In the genomic region with DNA sequence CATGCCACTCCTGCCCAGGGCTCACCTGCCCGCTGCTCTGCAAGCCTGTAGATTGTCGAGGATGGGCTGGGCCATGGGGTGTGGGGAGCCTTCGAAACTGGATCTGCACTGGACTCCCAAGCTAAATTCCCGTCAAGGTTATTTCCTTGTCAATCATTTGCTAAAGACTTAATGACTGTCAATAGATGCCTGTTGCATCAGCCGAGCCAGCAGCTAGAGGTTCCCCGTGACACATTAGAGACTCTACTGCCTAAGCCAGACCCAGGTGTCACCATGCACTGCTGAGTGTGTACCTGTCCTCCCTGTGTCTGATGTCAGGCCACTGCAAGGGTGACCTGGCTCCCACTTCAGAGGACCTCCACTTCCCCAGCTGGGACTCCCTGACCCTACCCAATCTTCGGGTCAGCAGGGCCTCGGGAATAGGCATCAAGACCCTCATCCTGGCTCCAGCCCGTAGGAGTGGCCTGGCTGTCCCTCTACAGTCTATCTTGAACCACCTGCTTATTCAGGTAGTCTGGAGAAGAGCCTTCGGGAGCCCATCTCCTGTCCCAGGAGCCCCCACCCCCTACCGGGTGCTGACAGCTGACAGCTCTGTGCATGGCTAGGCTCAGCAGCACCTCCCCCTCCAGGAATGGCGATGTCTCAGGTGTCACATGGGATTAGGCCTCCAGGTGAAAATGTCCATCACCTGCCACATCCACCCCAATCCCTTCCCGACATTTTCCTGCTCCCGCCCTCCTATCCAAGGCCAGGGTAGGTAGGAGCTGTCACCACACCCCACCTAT, we compare ENCODE assay signal across 9 mouse cellular contexts. TPM values are rescaled to one million over a fixed set of nuclear protein-coding genes. Genes with fewer than 3 reads are reported as not detected.
DNase-seq lines count a peak whose midpoint lies in the region; ATAC-seq lines count a peak whose summit lies in the region.
"Had no signal": no experiment of that assay in that cellular context is flagged by ENCODE, and none has a peak within 500 bp of the region (broad histone marks: within the 10 kb centered on the region; RNA-seq: fewer than 3 reads in every experiment).

No protein-coding gene starts in this region.

- H3K4me3 ChIP-seq in hindbrain, embryonic 10.5 days: 0 out of 2 replicates have a peak overlapping the region, but pooled peaks have one; percentile 21
- no peak overlapping the region for H3K4me3 ChIP-seq in hindbrain, embryonic 11.5 days (ENCODE audit: low read depth, low read length)
- H3K4me3 ChIP-seq in hindbrain, embryonic 13.5 days: no peak overlapping the region
- no peak overlapping the region for H3K4me3 ChIP-seq in neural tube, embryonic 15.5 days (replicated peaks)

- H3K4me1 ChIP-seq in hindbrain, embryonic 10.5 days (replicated peaks): peaks cover 100% of the 10 kb centered on the region
- peaks cover 35% of the 10 kb centered on the region for H3K4me1 ChIP-seq in hindbrain, embryonic 11.5 days (replicated peaks; ENCODE audit: control insufficient read depth, insufficient read depth, low read length)
- peaks cover 95% of the 10 kb centered on the region for H3K4me1 ChIP-seq in hindbrain, embryonic 13.5 days (replicated peaks)
- H3K4me1 ChIP-seq in neural tube, embryonic 15.5 days: peaks cover 91% of the 10 kb centered on the region

- H3K4me2 ChIP-seq in hindbrain, embryonic 11.5 days (replicated peaks; ENCODE audit: low read depth, low read length): no peak overlapping the region
- 0 out of 2 replicates have a peak overlapping the region, but pooled peaks have one; percentile 9 for H3K4me2 ChIP-seq in hindbrain, embryonic 13.5 days
- no peak overlapping the region for H3K4me2 ChIP-seq in neural tube, embryonic 15.5 days

- ATAC-seq in hindbrain, embryonic 11.5 days (ENCODE audit: low FRiP score): no peak
- no peak for ATAC-seq in hindbrain, embryonic 13.5 days (ENCODE audit: low FRiP score)
- ATAC-seq in neural tube, embryonic 15.5 days (ENCODE audit: low FRiP score): no peak

- no peak for DNase-seq in hindbrain, embryonic 10.5 days (ENCODE audit: low spot score)
- DNase-seq in hindbrain, embryonic 11.5 days (ENCODE audit: low spot score): no peak
- peak; percentile 53 to 72 for DNase-seq in kidney, postnatal 4 days
- DNase-seq in layer of hippocampus, adult 9-10 months (ENCODE audit: low spot score): no peak
- no peak for DNase-seq in ovary, adult 18-20 months (ENCODE audit: low spot score)
- DNase-seq in thymus, postnatal 36 days: no peak
- DNase-seq: gastrocnemius, postnatal 25 days had no signal

- H3K9me3 ChIP-seq in hindbrain, embryonic 10.5 days: no peaks in the 10 kb centered on the region
- no peaks in the 10 kb centered on the region for H3K9me3 ChIP-seq in hindbrain, embryonic 11.5 days (ENCODE audit: control insufficient read depth, low read length)
- no peaks in the 10 kb centered on the region for H3K9me3 ChIP-seq in hindbrain, embryonic 13.5 days
- no peaks in the 10 kb centered on the region for H3K9me3 ChIP-seq in neural tube, embryonic 15.5 days (replicated peaks)

- no peak overlapping the region for H3K9ac ChIP-seq in hindbrain, embryonic 11.5 days (ENCODE audit: low read depth, low read length)
- H3K9ac ChIP-seq in hindbrain, embryonic 13.5 days: 0 out of 2 replicates have a peak overlapping the region, but pooled peaks have one; percentile 35
- no peak overlapping the region for H3K9ac ChIP-seq in neural tube, embryonic 15.5 days (replicated peaks)

- 29% methylated on average over 14 of the region's 14 CpGs for WGBS in hindbrain, embryonic 10.5 days
- WGBS in hindbrain, embryonic 11.5 days: 35% methylated on average over 14 of the region's 14 CpGs
- WGBS in hindbrain, embryonic 13.5 days: 31% methylated on average over 14 of the region's 14 CpGs
- 34% methylated on average over 14 of the region's 14 CpGs for WGBS in neural tube, embryonic 15.5 days

- H3K36me3 ChIP-seq in hindbrain, embryonic 10.5 days: no peaks in the 10 kb centered on the region
- H3K36me3 ChIP-seq in hindbrain, embryonic 11.5 days (ENCODE audit: control insufficient read depth, insufficient read depth, low read length): no peaks in the 10 kb centered on the region
- no peaks in the 10 kb centered on the region for H3K36me3 ChIP-seq in hindbrain, embryonic 13.5 days
- H3K36me3 ChIP-seq in neural tube, embryonic 15.5 days: no peaks in the 10 kb centered on the region

- H3K27ac ChIP-seq in hindbrain, embryonic 10.5 days: peak overlapping the region; percentile 81
- no peak overlapping the region for H3K27ac ChIP-seq in hindbrain, embryonic 11.5 days (ENCODE audit: low read depth, low read length)
- peak overlapping the region; percentile 80 for H3K27ac ChIP-seq in hindbrain, embryonic 13.5 days
- H3K27ac ChIP-seq in neural tube, embryonic 15.5 days (replicated peaks): peak overlapping the region; percentile 81

- peaks cover 88% of the 10 kb centered on the region for H3K27me3 ChIP-seq in hindbrain, embryonic 10.5 days (ENCODE audit: insufficient read depth, poor library complexity, severe bottlenecking)
- peaks cover 2% of the 10 kb centered on the region; the same call in 1 of the 2 replicates for H3K27me3 ChIP-seq in hindbrain, embryonic 11.5 days (ENCODE audit: control insufficient read depth, insufficient read depth, low read length)
- peaks cover 21% of the 10 kb centered on the region; the same call in 1 of the 2 replicates for H3K27me3 ChIP-seq in hindbrain, embryonic 13.5 days
- H3K27me3 ChIP-seq in neural tube, embryonic 15.5 days (replicated peaks): peaks cover 9% of the 10 kb centered on the region; the same call in 1 of the 2 replicates

RNA-seq across cellular contexts. Expression of gene Flrt1, which starts 31.4 kb away (rescaled TPM):
- polyA plus RNA-seq in hindbrain, embryonic 10.5 days (2016; fragmentation: Nextera tagmentation; extraction: Ambion mirVana): 3.1 and 4.0 TPM in 2 replicates
- polyA plus RNA-seq in hindbrain, embryonic 11.5 days (2014; fragmentation: Nextera tagmentation; extraction: Ambion mirVana): 4.6 and 5.6 TPM in 2 replicates
- 7.1 and 8.1 TPM in 2 replicates for polyA plus RNA-seq in hindbrain, embryonic 13.5 days (2015; fragmentation: Nextera tagmentation; extraction: Ambion mirVana)
- 10.5 and 10.9 TPM in 2 replicates for polyA plus RNA-seq in neural tube, embryonic 15.5 days (2015; fragmentation: Nextera tagmentation; extraction: Ambion mirVana)

Comparison
In these comparisons a context has a peak if more than half of its experiments do, and no peak if none do; other contexts are left out.
1. DNase-seq: peak in kidney, postnatal 4 days (2 of 2); none in hindbrain, embryonic 10.5 days (single experiment), hindbrain, embryonic 11.5 days (single experiment), layer of hippocampus, adult 9-10 months (single experiment), ovary, adult 18-20 months (single experiment) and thymus, postnatal 36 days (0 of 2).